Mouse (Mus musculus) neural tube, embryonic 14.5 days (tissue): ENCODE data around the gene Fads3. TPM values are rescaled to one million over a fixed set of nuclear protein-coding genes. Genes with fewer than 3 reads are reported as not detected.

ENCODE experiments used
- ATAC-seq: fragments of 200-750 bp; cut with Nextera tagmentation; 2 replicates; pipeline ENCODE4 v1.8.0; 2017; ENCODE audit warnings: low read depth, mild to moderate bottlenecking, moderate TSS enrichment, moderate library complexity
- H3K27ac ChIP-seq: fragments of 300-500 bp; sonication (generic); 2 replicates; pipeline ENCODE4 v1.5.1; 2014; ENCODE audit warnings: low read depth, mild to moderate bottlenecking, control low read depth, low read length, moderate library complexity, mixed read lengths
- H3K27me3 ChIP-seq: fragments of 300-500 bp; sonication (generic); 2 replicates; pipeline ENCODE4 v1.6.1; 2014; ENCODE audit warnings: low read length; ENCODE audit not compliant: control insufficient read depth, insufficient read depth
- H3K36me3 ChIP-seq: fragments of 300-500 bp; sonication (generic); 2 replicates; pipeline ENCODE4 v1.6.1; 2014; ENCODE audit warnings: low read length, mixed read lengths; ENCODE audit not compliant: control insufficient read depth, insufficient read depth
- H3K4me1 ChIP-seq: fragments of 300-500 bp; sonication (generic); 2 replicates; pipeline ENCODE4 v1.6.1; 2014; ENCODE audit warnings: low read length; ENCODE audit not compliant: control insufficient read depth, insufficient read depth
- H3K4me2 ChIP-seq: fragments of 300-500 bp; sonication (generic); 2 replicates; pipeline ENCODE4 v1.6.1; 2014; ENCODE audit warnings: mild to moderate bottlenecking, low read depth, low read length, control low read depth
- H3K4me3 ChIP-seq: fragments of 300-500 bp; sonication (generic); 2 replicates; pipeline ENCODE4 v1.5.1; 2014; ENCODE audit warnings: low read depth, low read length, control low read depth, mixed read lengths
- H3K9ac ChIP-seq: fragments of 300-500 bp; sonication (generic); replicated peaks from 2 replicates; pipeline ENCODE4 v1.6.1; 2014; ENCODE audit warnings: low read depth, mild to moderate bottlenecking, control low read depth, low read length, mixed read lengths
- H3K9me3 ChIP-seq: fragments of 300-500 bp; sonication (generic); 2 replicates; pipeline ENCODE4 v1.6.1; 2016; ENCODE audit warnings: low read length; ENCODE audit not compliant: control insufficient read depth
- WGBS: fragments of 180-500 bp; shearing (Covaris S2); extraction: QIAGEN DNeasy Blood & Tissue Kit; methylation state at CpG from one replicate; pipeline ENCODE4 v1.1.7; 2014; 5-methylcytosine and 5-hydroxymethylcytosine counted together
- polyA plus RNA-seq: library from polyadenylated mRNA; unstranded; fragments of >200 nt; fragmentation: Nextera tagmentation; extraction: Ambion mirVana; gene quantifications from 2 replicates; pipeline ENCODE4 v1.2.1, GENCODE M21; 2014

Gene Fads3
- polyA plus RNA-seq, 1 experiment from 2014 or later = 19.3 TPM

DNA sequence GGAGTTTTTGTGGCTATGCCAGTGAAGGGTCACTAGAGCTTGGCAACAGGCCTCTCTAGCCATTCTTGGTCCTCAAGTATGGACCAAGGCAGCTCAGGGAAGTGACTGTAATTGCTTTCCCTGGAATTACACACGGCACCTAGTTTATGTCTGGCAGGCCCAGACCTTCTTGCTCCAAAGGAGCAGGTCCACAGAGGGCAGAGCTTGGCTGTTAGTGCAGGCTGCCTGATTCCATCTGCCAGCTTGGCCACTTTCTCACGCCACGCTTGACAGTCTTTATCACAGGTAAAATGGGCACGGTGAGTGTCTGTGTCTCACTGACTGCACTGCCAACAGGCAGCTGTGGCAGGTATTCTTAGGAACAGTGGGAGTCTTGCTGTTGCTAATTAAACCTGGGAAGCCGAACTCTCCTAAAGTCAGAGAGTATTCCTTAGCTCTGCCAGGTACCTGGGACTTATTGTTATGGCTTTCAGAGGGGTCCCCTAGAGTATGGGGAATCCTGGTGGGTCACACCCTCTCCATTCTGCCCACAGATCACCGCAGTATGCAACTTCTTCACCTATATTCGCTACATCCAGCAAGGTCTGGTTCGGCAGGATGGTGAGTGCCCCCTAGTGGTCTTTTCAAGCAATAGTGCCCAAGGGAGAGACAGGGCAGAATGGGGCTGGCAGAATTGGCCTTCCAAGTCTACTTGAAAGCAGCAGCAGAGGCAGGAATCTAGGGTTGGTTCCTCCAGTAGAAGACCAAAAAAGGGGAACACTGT lies 8.0 kb upstream of the Fads3 start:
- no peak overlapping the region for H3K9ac ChIP-seq
- H3K27ac ChIP-seq = no peak overlapping the region
- no peak overlapping the region for H3K4me3 ChIP-seq
- ATAC-seq = peak; percentile 67; the same call in 1 of the 2 replicates
- WGBS = 39% methylated on average over 8 of the region's 8 CpGs
- H3K9me3 ChIP-seq = no peaks in the 10 kb centered on the region
- no peaks in the 10 kb centered on the region; the same call in 1 of the 2 replicates for H3K36me3 ChIP-seq
- H3K27me3 ChIP-seq = no peaks in the 10 kb centered on the region
- no peaks in the 10 kb centered on the region for H3K4me1 ChIP-seq
- H3K4me2 ChIP-seq = no peak overlapping the region

DNA sequence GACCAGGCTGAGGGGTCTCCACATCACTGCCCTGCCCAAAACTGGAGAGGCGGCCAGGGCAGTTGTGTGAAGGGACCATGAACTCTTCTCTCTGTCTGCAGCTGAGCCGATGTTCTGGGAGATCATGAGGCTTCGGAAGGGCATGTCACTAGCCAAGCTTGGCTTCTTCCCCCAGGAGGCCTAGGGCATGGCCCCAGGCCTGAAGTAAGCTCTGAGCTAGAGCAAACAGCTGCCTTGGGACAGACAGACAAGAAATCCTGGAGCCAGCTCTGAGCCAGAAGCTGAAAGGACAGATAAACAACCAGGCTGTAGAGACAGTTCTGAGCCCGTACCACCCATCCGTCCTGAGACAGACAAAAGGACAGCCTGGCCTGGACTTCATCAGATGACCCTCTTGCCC lies 7.0 kb upstream of the Fads3 start:
- H3K4me3 ChIP-seq = no peak overlapping the region
- H3K27ac ChIP-seq = no peak overlapping the region
- WGBS = 86% methylated on average over 5 of the region's 5 CpGs
- no peaks in the 10 kb centered on the region for H3K9me3 ChIP-seq
- H3K4me1 ChIP-seq = no peaks in the 10 kb centered on the region
- no peak overlapping the region for H3K9ac ChIP-seq
- no peaks in the 10 kb centered on the region for H3K27me3 ChIP-seq
- no peak overlapping the region for H3K4me2 ChIP-seq
- H3K36me3 ChIP-seq = no peaks in the 10 kb centered on the region; the same call in 1 of the 2 replicates
- no peak; the same call in 1 of the 2 replicates for ATAC-seq

DNA sequence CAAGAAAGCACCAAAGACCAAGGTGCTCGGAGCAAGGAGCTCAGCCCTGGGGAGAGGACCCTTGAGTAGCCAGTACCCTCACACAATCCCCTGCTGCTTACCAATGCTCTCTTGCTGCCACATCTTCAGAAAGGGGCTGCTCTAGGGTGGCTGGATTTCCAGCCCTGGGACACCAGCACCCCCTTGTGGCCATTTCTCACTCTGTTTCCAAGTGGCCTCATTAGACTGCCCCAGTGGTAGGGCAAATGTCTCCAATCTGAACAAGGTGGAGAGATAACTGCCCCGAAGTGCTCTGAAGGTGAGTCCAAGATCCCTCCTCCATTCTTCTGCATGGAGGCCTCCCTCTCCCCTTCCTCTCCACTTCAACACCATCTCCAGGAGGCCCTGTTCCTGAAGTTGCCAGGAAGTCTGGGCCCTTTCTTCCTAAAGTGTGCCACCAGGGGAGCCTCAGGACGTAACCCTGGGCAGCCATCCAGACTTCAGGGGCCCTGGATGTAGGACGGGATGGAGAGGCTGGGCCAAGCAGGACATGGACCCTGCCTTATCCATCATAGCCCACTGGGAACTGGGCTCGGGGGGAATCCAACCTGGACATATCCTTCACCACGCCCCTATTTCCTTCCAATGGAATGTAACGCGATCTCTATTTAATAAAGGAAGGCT lies 6.5 kb upstream of the Fads3 start:
- no peak overlapping the region for H3K4me2 ChIP-seq
- peak; percentile 57 for ATAC-seq
- no peaks in the 10 kb centered on the region for H3K9me3 ChIP-seq
- 60% methylated on average over 8 of the region's 8 CpGs for WGBS
- H3K36me3 ChIP-seq = no peaks in the 10 kb centered on the region; the same call in 1 of the 2 replicates
- H3K4me1 ChIP-seq = no peaks in the 10 kb centered on the region
- no peak overlapping the region for H3K9ac ChIP-seq
- no peak overlapping the region for H3K4me3 ChIP-seq
- no peaks in the 10 kb centered on the region for H3K27me3 ChIP-seq
- H3K27ac ChIP-seq = no peak overlapping the region

DNA sequence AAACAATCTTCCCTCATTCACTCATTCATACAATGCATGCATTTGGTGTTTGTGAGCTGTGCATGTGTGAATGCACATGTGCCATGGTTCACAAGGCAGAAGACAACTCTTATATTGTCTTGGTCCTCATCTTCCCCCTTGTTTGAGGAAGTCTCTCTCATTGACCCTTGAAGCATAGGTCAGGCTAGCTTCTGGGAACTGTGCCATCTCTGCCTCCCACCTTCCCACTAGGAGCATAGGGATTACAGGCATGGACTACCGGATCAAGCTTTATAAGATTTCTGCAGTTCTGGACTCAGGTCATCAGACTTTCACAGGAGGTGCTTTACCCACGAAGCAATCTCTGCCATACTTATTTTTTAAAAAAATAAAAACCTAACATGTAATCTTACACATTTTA lies 3.8 kb upstream of the Fads3 start:
- H3K27ac ChIP-seq = no peak overlapping the region
- H3K36me3 ChIP-seq = no peaks in the 10 kb centered on the region
- 68% methylated on average over 2 of the region's 2 CpGs for WGBS
- no peaks in the 10 kb centered on the region for H3K9me3 ChIP-seq
- H3K4me1 ChIP-seq = no peaks in the 10 kb centered on the region
- H3K4me3 ChIP-seq = no peak overlapping the region
- H3K4me2 ChIP-seq = no peak overlapping the region
- no peak for ATAC-seq
- no peak overlapping the region for H3K9ac ChIP-seq
- H3K27me3 ChIP-seq = no peaks in the 10 kb centered on the region; the same call in 1 of the 2 replicates

DNA sequence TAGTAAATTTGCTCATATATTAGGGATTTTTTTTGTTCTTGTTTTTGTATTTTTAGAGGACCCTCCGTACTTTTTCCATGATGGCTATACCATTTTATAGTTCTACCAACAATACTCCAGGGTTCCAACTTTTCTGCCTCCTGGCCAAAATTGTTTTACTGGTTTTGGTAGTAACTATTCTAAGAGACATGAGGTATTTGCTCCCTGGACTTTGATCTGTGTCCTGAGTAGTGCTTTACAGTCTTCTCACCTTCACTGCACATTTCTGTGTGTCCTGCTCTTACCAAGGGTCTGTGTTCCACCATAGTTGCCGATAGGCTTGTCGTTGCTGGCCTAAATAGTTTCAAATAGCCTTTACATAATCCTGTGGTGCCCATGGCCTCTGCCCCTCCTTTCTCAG lies 3.0 kb upstream of the Fads3 start:
- Histone ChIP-seq H3K4me3 (no peak overlapping the region), H3K27ac (no peak overlapping the region), H3K27me3 (no peaks in the 10 kb centered on the region; the same call in 1 of the 2 replicates), H3K9me3 (no peaks in the 10 kb centered on the region), H3K36me3 (no peaks in the 10 kb centered on the region), H3K9ac (no peak overlapping the region), H3K4me1 (no peaks in the 10 kb centered on the region), H3K4me2 (no peak overlapping the region)
- ATAC-seq = no peak
- 85% methylated on average over 3 of the region's 3 CpGs for WGBS

DNA sequence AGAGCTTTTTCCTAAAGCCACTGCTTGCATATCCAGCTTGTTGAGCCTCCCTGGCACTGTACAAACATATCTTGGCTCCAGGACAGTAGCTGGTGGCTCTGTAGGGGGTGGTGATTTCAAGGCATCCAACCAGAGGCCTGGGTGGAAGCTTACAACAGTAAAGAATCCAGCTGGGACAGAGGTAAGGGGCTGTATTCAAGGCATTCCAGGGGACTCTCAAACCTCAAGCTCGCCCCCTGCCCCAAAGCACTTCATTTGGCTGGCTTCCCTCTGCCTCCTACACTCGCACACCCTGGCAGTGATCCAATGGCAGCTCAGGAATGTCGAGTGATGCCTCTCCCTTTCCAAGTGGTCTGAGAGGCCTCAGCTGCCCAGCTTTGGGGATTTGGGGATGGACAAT lies 2.5 kb upstream of the Fads3 start:
- Histone ChIP-seq H3K4me3 (no peak overlapping the region), H3K27ac (no peak overlapping the region), H3K4me2 (no peak overlapping the region), H3K36me3 (no peaks in the 10 kb centered on the region), H3K4me1 (no peaks in the 10 kb centered on the region), H3K27me3 (no peaks in the 10 kb centered on the region; the same call in 1 of the 2 replicates), H3K9me3 (no peaks in the 10 kb centered on the region), H3K9ac (no peak overlapping the region)
- WGBS = 22% methylated on average over 3 of the region's 3 CpGs
- no peak for ATAC-seq

DNA sequence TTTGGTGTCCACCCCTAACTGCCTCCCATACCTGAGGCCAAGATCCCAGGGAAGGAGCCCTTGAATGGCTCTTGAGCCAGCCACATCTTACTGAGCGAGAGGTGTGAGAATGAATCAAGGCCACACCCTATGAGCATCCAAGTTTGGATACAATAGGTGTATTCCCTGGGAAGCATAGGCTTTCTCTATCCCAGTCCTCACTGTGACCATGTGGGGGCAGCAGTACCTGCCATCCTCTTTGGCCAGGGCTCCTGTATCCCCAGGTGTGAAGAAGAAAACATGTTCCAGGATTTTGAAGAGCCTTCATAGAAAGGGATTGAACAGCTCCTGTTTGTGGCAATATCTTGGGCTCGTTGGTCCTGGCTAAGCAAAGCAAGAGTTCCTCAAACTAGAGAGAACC lies 1.8 kb upstream of the Fads3 start:
- no peak overlapping the region for H3K27ac ChIP-seq
- no peaks in the 10 kb centered on the region for H3K9me3 ChIP-seq
- H3K4me2 ChIP-seq = no peak overlapping the region
- no peaks in the 10 kb centered on the region for H3K4me1 ChIP-seq
- 91% methylated on average over 2 of the region's 2 CpGs for WGBS
- no peaks in the 10 kb centered on the region for H3K36me3 ChIP-seq
- no peaks in the 10 kb centered on the region; the same call in 1 of the 2 replicates for H3K27me3 ChIP-seq
- no peak overlapping the region for H3K4me3 ChIP-seq
- no peak for ATAC-seq
- H3K9ac ChIP-seq = no peak overlapping the region

DNA sequence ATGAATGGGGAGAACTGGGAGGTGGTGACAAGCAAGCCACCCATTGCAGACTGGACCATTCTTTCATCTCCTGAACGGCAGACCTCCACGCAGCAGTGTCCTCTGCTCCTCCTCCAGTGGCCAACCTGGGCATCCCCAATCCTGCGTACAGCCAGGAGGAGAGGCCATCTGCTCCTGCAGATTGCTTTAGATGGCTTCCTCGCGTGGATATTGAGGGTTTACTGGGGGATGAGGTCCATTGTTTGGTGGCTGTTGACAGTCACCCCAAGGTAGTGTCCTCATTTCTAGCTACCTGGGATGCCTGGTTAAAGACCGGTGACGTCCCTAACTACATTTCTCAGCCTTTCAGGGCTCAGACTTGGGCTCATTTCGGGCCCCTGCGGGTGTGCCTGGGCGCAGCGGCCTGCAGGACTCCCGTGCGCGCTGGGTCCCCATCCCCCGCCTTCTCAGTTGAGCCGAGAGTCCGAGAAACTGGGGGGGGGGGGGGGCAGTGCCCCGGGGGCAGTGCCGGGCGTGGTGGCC lies 442 bp upstream of the Fads3 start:
- ATAC-seq = peak; percentile 49
- Histone ChIP-seq H3K27me3 (no peaks in the 10 kb centered on the region; the same call in 1 of the 2 replicates), H3K36me3 (no peaks in the 10 kb centered on the region), H3K27ac (no peak overlapping the region), H3K9ac (peak overlapping the region; percentile 63), H3K4me1 (no peaks in the 10 kb centered on the region), H3K9me3 (no peaks in the 10 kb centered on the region), H3K4me3 (peak overlapping the region; percentile 61), H3K4me2 (peak overlapping the region; percentile 92)
- WGBS = 5% methylated on average over 20 of the region's 20 CpGs

DNA sequence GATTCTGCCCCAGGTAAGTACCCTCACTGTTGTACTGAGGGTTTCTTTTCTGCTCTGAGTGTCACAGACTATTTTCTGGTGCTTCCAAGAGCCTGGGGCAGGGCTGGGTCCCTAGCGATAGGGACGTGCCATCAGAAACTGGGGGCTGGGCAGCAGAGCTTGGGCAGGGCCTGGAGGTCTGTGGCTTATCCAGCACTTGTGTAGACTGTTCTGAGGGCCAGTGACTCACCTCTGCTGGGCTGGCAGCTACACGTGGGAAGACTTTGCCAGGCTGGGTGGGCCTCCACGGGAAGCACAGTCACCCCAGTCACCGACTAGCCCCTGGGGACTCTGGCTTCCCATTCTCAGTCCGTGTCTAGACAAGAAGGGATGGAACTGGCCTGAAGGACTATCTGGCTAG lies 863 bp downstream of the Fads3 start:
- Histone ChIP-seq H3K4me3 (peak overlapping the region; percentile 61), H3K27me3 (no peaks in the 10 kb centered on the region; the same call in 1 of the 2 replicates), H3K4me2 (peak overlapping the region; percentile 92), H3K4me1 (no peaks in the 10 kb centered on the region), H3K36me3 (no peaks in the 10 kb centered on the region), H3K27ac (no peak overlapping the region), H3K9ac (peak overlapping the region; percentile 63), H3K9me3 (no peaks in the 10 kb centered on the region)
- ATAC-seq = peak; percentile 15
- WGBS = 57% methylated on average over 6 of the region's 6 CpGs
